Mouse (Mus musculus) NIH3T3 (cell line): Measurements from ENCODE around the gene Gamt.

Source experiments
- DNase-seq: peaks from one replicate; pipeline ENCODE4 v3.0.0-alpha.2; 2012; ENCODE audit warnings: low read depth

Gamt gene

GRCm38 (mm10) chr10:80260642-80261584 lies at the start of gene Gamt, which contains the start of gene Dazap1:
TSS of gene Gamt (minus strand) at chr10:80261012.
TSS of gene Dazap1 (plus strand) at chr10:80261486.
- DNase-seq = peak; percentile 100

- DNase-seq = no peak
Measured at GRCm38 (mm10) chr10:80304862-80305261, 44.0 kb upstream of the Gamt start.

GRCm38 (mm10) chr10:80304458-80304857 lies 43.6 kb upstream of the Gamt start:
- DNase-seq = no peak

GRCm38 (mm10) chr10:80302471-80302881 lies 41.7 kb upstream of the Gamt start:
- peak; percentile 46 for DNase-seq

GRCm38 (mm10) chr10:80302082-80302355 lies 41.2 kb upstream of the Gamt start:
- no peak for DNase-seq

GRCm38 (mm10) chr10:80301256-80302081 lies 40.7 kb upstream of the Gamt start:
- no peak for DNase-seq

GRCm38 (mm10) chr10:80300672-80301181 lies 39.9 kb upstream of the Gamt start:
- DNase-seq = no peak

- DNase-seq = no peak
Measured at GRCm38 (mm10) chr10:80299824-80300223, 39.0 kb upstream of the Gamt start.

GRCm38 (mm10) chr10:80299301-80299700 lies 38.5 kb upstream of the Gamt start:
- no peak for DNase-seq

GRCm38 (mm10) chr10:80298571-80299281 lies 37.9 kb upstream of the Gamt start:
- DNase-seq = no peak

GRCm38 (mm10) chr10:80297526-80298133 lies 36.8 kb upstream of the Gamt start:
- no peak for DNase-seq

GRCm38 (mm10) chr10:80296824-80297223 lies 36.0 kb upstream of the Gamt start:
- DNase-seq = no peak

GRCm38 (mm10) chr10:80295618-80296425 lies 35.0 kb upstream of the Gamt start, which contains the start of gene Apc2:
TSS of gene Apc2 (plus strand) at chr10:80295977.
- DNase-seq = peak; percentile 80

- peak; percentile 24 for DNase-seq
Measured at GRCm38 (mm10) chr10:80294788-80295303, 34.0 kb upstream of the Gamt start.

- peak; percentile 44 for DNase-seq
Measured at GRCm38 (mm10) chr10:80294311-80294710, 33.5 kb upstream of the Gamt start.

GRCm38 (mm10) chr10:80293325-80293724 lies 32.5 kb upstream of the Gamt start:
- peak; percentile 64 for DNase-seq

GRCm38 (mm10) chr10:80292251-80293146 lies 31.7 kb upstream of the Gamt start, which contains the start of gene Rps15:
TSS of gene Rps15 (plus strand) at chr10:80292453.
- DNase-seq = peak; percentile 98

- peak; percentile 36 for DNase-seq
Measured at GRCm38 (mm10) chr10:80288657-80289056, 27.8 kb upstream of the Gamt start.

GRCm38 (mm10) chr10:80288097-80288496 lies 27.3 kb upstream of the Gamt start:
- no peak for DNase-seq
